Mouse (Mus musculus) gastrocnemius, adult 8-10 months (tissue): ENCODE data around the gene Acbd7. TPM values are rescaled to one million over a fixed set of nuclear protein-coding genes. Genes with fewer than 3 reads are reported as not detected.

Experiments used
- DNase-seq, 2 experiments: peaks; one replicate each; pipeline ENCODE4 v3.0.0; 2022; ENCODE audit warnings: low spot score in 2 of 2
- total RNA-seq, 4 experiments: library from RNA; stranded (reverse); gene quantifications; 2 replicates each; pipeline ENCODE4 v1.2.4; 2022

Gene Acbd7
- total RNA-seq, 4 experiments from 2014 or later, result 1.4 TPM; not detected in 3

- DNase-seq, result no peak
These were observed 29.2 kb downstream of the Acbd7 start for GRCm38 (mm10) chr2:3365127-3365526.

GRCm38 (mm10) chr2:3387105-3387860, 51.3 kb downstream of the Acbd7 start:
- DNase-seq, result no peak

Other genes starting within 250 kb of the Acbd7 start
- 1 to 10 TPM; 2.3 to 2.9 (median 2.7) TPM for gene Fam171a1, start 221.9 kb upstream of the Acbd7 start, total RNA-seq
- 10 to 100 TPM in 3 of 4 experiments, 1 to 10 TPM in 1; 10.0 to 17.1 (median 13.1) TPM for gene Nmt2, start 52.0 kb upstream of the Acbd7 start, total RNA-seq
- gene Rpp38, start 3.5 kb upstream of the Acbd7 start, total RNA-seq, result 1 to 10 TPM; 5.3 to 9.1 (median 6.3) TPM
- not detected for gene Olah, start 61.0 kb downstream of the Acbd7 start, total RNA-seq
- gene Meig1, start 86.5 kb downstream of the Acbd7 start, total RNA-seq, result not detected
- gene Dclre1c, start 88.0 kb downstream of the Acbd7 start, total RNA-seq, result 1 to 10 TPM; 1.4 to 2.5 (median 2.1) TPM
- 1 to 10 TPM in 1 of 4 experiments, under 1 TPM in 3; 0.59 to 1.4 (median 0.71) TPM for gene Suv39h2, start 138.9 kb downstream of the Acbd7 start, total RNA-seq
- under 1 TPM; 0.51 to 0.87 (median 0.73) TPM for gene Gm45902, start 176.6 kb downstream of the Acbd7 start, total RNA-seq
- gene Hspa14, start 176.6 kb downstream of the Acbd7 start, total RNA-seq, result 10 to 100 TPM in 2 of 4 experiments, 1 to 10 TPM in 2; 8.3 to 11.1 (median 10.2) TPM
- 10 to 100 TPM; 46.1 to 59.1 (median 53.0) TPM for gene Cdnf, start 176.9 kb downstream of the Acbd7 start, total RNA-seq
- 1 to 10 TPM in 3 of 4 experiments, under 1 TPM in 1; 0.94 to 3.6 (median 1.3) TPM for gene Fam107b, start 234.3 kb downstream of the Acbd7 start, total RNA-seq